Mouse (Mus musculus): ENCODE data around the gene Rag2.

Rag2 gene

GRCm38 (mm10) chr2:101624011-101624410 lies 507 bp upstream of the Rag2 start:
- no peak for DNase-seq (ENCODE audit: low read depth, low spot score)

GRCm38 (mm10) chr2:101627227-101627626 lies 2.7 kb downstream of the Rag2 start:
- DNase-seq (ENCODE audit: low read depth, low spot score), result no peak

GRCm38 (mm10) chr2:101628297-101629236 lies 4.0 kb downstream of the Rag2 start:
- DNase-seq (ENCODE audit: low read depth, low spot score), result peak; percentile 99

GRCm38 (mm10) chr2:101638979-101639839 lies 14.7 kb downstream of the Rag2 start:
- no peak for DNase-seq (ENCODE audit: low read depth, low spot score)

- no peak for DNase-seq (ENCODE audit: low read depth, low spot score)
These were observed 15.4 kb downstream of the Rag2 start for GRCm38 (mm10) chr2:101639840-101640350.

GRCm38 (mm10) chr2:101645841-101646240 lies 21.3 kb downstream of the Rag2 start:
- DNase-seq (ENCODE audit: low read depth, low spot score), result no peak

- DNase-seq (ENCODE audit: low read depth, low spot score), result no peak
These were observed 23.8 kb downstream of the Rag2 start for GRCm38 (mm10) chr2:101648361-101648760.

- DNase-seq (ENCODE audit: low read depth, low spot score), result peak; percentile 97
These were observed 24.7 kb downstream of the Rag2 start, which contains the start of the genes Rag1 and B230118H07Rik for GRCm38 (mm10) chr2:101649114-101649671. TSS of gene Rag1 (minus strand) at chr2:101649501. TSS of gene B230118H07Rik (minus strand) at chr2:101649532.

GRCm38 (mm10) chr2:101650446-101650845 lies 25.9 kb downstream of the Rag2 start:
- DNase-seq (ENCODE audit: low read depth, low spot score), result no peak

GRCm38 (mm10) chr2:101652204-101652920 lies 27.8 kb downstream of the Rag2 start:
- peak; percentile 49 for DNase-seq (ENCODE audit: low read depth, low spot score)

GRCm38 (mm10) chr2:101652921-101653597 lies 28.5 kb downstream of the Rag2 start:
- peak; percentile 94 for DNase-seq (ENCODE audit: low read depth, low spot score)

- DNase-seq (ENCODE audit: low read depth, low spot score), result peak; percentile 26
These were observed 36.0 kb downstream of the Rag2 start for GRCm38 (mm10) chr2:101660536-101660935.

GRCm38 (mm10) chr2:101665058-101665702 lies 40.7 kb downstream of the Rag2 start:
- DNase-seq (ENCODE audit: low read depth, low spot score), result peak; percentile 96

- no peak for DNase-seq (ENCODE audit: low read depth, low spot score)
These were observed 41.2 kb downstream of the Rag2 start for GRCm38 (mm10) chr2:101665703-101666092.

GRCm38 (mm10) chr2:101668751-101669150 lies 44.2 kb downstream of the Rag2 start:
- DNase-seq (ENCODE audit: low read depth, low spot score), result no peak

GRCm38 (mm10) chr2:101673547-101673946 lies 49.0 kb downstream of the Rag2 start:
- DNase-seq (ENCODE audit: low read depth, low spot score), result peak; percentile 56

GRCm38 (mm10) chr2:101678236-101679021 lies 53.9 kb downstream of the Rag2 start, which contains the start of gene Traf6:
TSS of gene Traf6 (plus strand) at chr2:101678429.
- peak; percentile 90 for DNase-seq (ENCODE audit: low read depth, low spot score)

- peak; percentile 30 for DNase-seq (ENCODE audit: low read depth, low spot score)
These were observed 54.8 kb downstream of the Rag2 start for GRCm38 (mm10) chr2:101679164-101679784.

All from brain, adult 2 months (tissue).